Mouse (Mus musculus) T-helper 17 cell (primary cell): ENCODE results near the gene Tsen54.

Experiments
- in situ Hi-C, 2 experiments: fragments of 300-600 bp; cut with MboI, MseI; formaldehyde crosslinking; loops; 1 replicate in 1 of 2; 2 replicates in 1 of 2; pipeline ENCODE4 v1.15.1; 2025; ENCODE audit warnings: high pct_unique_total_duplicates in 2 of 2

Gene Tsen54

GRCm38 (mm10) chr11:115814605-115815450 lies at the start of gene Tsen54:
TSS of gene Tsen54 (plus strand) at chr11:115814724.
- in situ Hi-C loops = loop anchor here (5.0 to 10.0 kb wide), 4 partner anchors 90 to 200 kb away; partner anchors contain the start of gene Mif4gd (in 1 of the 2)

- in situ Hi-C loops = no loop called here
These were observed 49.4 kb upstream of the Tsen54 start, which contains the start of gene Tmem94 for GRCm38 (mm10) chr11:115765103-115765606. TSS of gene Tmem94 (plus strand) at chr11:115765433.

GRCm38 (mm10) chr11:115765607-115766141 lies 48.9 kb upstream of the Tsen54 start:
- in situ Hi-C loops = no loop called here

GRCm38 (mm10) chr11:115766356-115766943 lies 48.1 kb upstream of the Tsen54 start:
- in situ Hi-C loops = no loop called here

GRCm38 (mm10) chr11:115766981-115767380 lies 47.5 kb upstream of the Tsen54 start:
- in situ Hi-C loops = no loop called here

- in situ Hi-C loops = no loop called here
These were observed 45.6 kb upstream of the Tsen54 start for GRCm38 (mm10) chr11:115768896-115769295.

- in situ Hi-C loops = no loop called here
These were observed 39.9 kb upstream of the Tsen54 start for GRCm38 (mm10) chr11:115774653-115775052.

GRCm38 (mm10) chr11:115775821-115776665 lies 38.5 kb upstream of the Tsen54 start:
- in situ Hi-C loops = no loop called here

GRCm38 (mm10) chr11:115776954-115777353 lies 37.6 kb upstream of the Tsen54 start:
- in situ Hi-C loops = no loop called here

GRCm38 (mm10) chr11:115777487-115778335 lies 36.8 kb upstream of the Tsen54 start:
- in situ Hi-C loops = no loop called here

GRCm38 (mm10) chr11:115779038-115779571 lies 35.4 kb upstream of the Tsen54 start:
- in situ Hi-C loops = no loop called here

- in situ Hi-C loops = no loop called here
These were observed 34.1 kb upstream of the Tsen54 start for GRCm38 (mm10) chr11:115780141-115781070.

GRCm38 (mm10) chr11:115786473-115786872 lies 28.1 kb upstream of the Tsen54 start:
- in situ Hi-C loops = loop anchor here in 1 of 2 experiments (5.0 kb wide), 1 partner anchor 66 kb away; no protein-coding TSS in a partner anchor

GRCm38 (mm10) chr11:115789787-115790186 lies 24.7 kb upstream of the Tsen54 start:
- in situ Hi-C loops = loop anchor here in 1 of 2 experiments (5.0 kb wide), 2 partner anchors 63 to 1768 kb away; no protein-coding TSS in a partner anchor

GRCm38 (mm10) chr11:115791919-115792318 lies 22.6 kb upstream of the Tsen54 start:
- in situ Hi-C loops = loop anchor here in 1 of 2 experiments (5.0 kb wide), 1 partner anchor 1765 kb away; no protein-coding TSS in a partner anchor

- in situ Hi-C loops = loop anchor here in 1 of 2 experiments (5.0 kb wide), 1 partner anchor 1765 kb away; no protein-coding TSS in a partner anchor
These were observed 22.2 kb upstream of the Tsen54 start for GRCm38 (mm10) chr11:115792353-115792752.

- in situ Hi-C loops = no loop called here
These were observed 17.6 kb upstream of the Tsen54 start for GRCm38 (mm10) chr11:115796898-115797297.

GRCm38 (mm10) chr11:115797665-115798064 lies 16.9 kb upstream of the Tsen54 start:
- in situ Hi-C loops = no loop called here

- in situ Hi-C loops = no loop called here
These were observed 13.5 kb upstream of the Tsen54 start for GRCm38 (mm10) chr11:115800981-115801380.
